Mouse (Mus musculus) bone marrow, adult 2 months (tissue): Measurements from ENCODE around the gene Repin1.

ENCODE experiments used
- CTCF ChIP-seq: fragments of 200-500 bp; IDR thresholded peaks from 2 replicates; pipeline ENCODE4 v1.5.1; 2011; ENCODE audit warnings: low read length, control low read depth; ENCODE audit not compliant: control insufficient read depth, insufficient read depth
- POLR2A ChIP-seq: fragments of 200-500 bp; IDR thresholded peaks from 2 replicates; pipeline ENCODE4 v1.6.1; 2011; ENCODE audit warnings: low read depth, mild to moderate bottlenecking, control low read depth, low read length, borderline replicate concordance; ENCODE audit not compliant: control insufficient read depth

- TF ChIP-seq CTCF = no peak
- no peak for TF ChIP-seq POLR2A
These were observed 19.8 kb downstream of the Repin1 start for GRCm38 (mm10) chr6:48613464-48613863.
